ENCODE assay signal across 8 mouse cellular contexts in the genomic region with DNA sequence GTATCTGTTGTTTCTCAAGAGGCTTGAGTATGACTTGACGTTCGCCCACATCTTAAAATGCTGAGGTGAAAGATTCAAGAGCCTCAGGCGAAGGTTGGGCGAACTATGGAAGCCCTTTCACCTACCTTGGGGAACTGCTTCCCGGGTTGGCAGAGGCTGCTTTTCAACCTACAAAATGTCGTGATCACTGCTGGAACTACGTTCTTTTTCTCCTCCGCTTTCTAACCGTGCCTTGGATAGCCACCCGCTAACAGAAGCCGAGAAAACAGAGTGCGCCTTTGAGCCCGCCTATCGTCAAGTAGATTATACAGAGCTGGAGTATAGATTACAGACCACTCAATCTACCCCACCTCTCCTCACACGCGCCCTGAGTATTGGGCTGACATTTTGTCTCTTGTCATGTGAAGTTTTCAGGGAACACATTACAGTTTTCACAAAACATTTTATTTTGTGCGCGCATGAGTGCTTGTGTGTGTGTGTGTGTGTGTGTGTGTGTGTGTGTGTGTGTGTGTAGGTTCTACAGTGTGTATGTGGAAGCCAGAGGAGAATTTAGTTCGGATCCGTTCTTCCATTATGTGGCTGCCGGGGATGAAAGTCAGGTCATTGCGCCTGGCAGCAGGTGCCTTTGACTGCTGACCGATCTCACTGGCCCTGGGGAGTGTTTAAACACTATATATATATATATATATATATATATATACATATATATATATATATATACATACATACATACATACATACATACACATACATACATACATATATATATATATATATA. TPM values are rescaled to one million over a fixed set of nuclear protein-coding genes. Genes with fewer than 3 reads are reported as not detected.
DNase-seq lines count a peak whose midpoint lies in the region; ATAC-seq lines count a peak whose summit lies in the region.

No protein-coding gene starts in this region.

- peak overlapping the region; percentile 46 for H3K4me3 ChIP-seq in limb, embryonic 10.5 days
- H3K4me3 ChIP-seq in midbrain, embryonic 14.5 days (replicated peaks; ENCODE audit: low read depth, low read length): peak overlapping the region; percentile 41

- no peaks in the 10 kb centered on the region for H3K36me3 ChIP-seq in limb, embryonic 10.5 days
- H3K36me3 ChIP-seq in midbrain, embryonic 14.5 days (ENCODE audit: control insufficient read depth, insufficient read depth, low read length): no peaks in the 10 kb centered on the region

- DNase-seq in adrenal gland, postnatal 10 days: peak; percentile 50
- DNase-seq in adrenal gland, adult (ENCODE audit: inconsistent age in 2 of 2, low spot score in 1 of 2): no peak
- peak; percentile 29 to 55 for DNase-seq in right cerebral cortex, adult 2 months (ENCODE audit: low spot score in 2 of 2)
- DNase-seq in right cerebral cortex, adult 18-20 months: no peak
- DNase-seq in limb, embryonic 10.5 days (ENCODE audit: low spot score): no peak
- DNase-seq in midbrain, embryonic 14.5 days: no peak
- no peak for DNase-seq in adipocyte (ENCODE audit: low spot score)

- 29% methylated on average over 23 of the region's 23 CpGs for WGBS in limb, embryonic 10.5 days
- 40% methylated on average over 23 of the region's 23 CpGs for WGBS in midbrain, embryonic 14.5 days

- peak; percentile 43 for ATAC-seq in granulocyte monocyte progenitor cell, adult 5-6 weeks (replicated peaks; ENCODE audit: poor library complexity, severe bottlenecking)
- ATAC-seq in midbrain, embryonic 14.5 days (ENCODE audit: low FRiP score, low TSS enrichment): peak; percentile 78

- peak overlapping the region; percentile 79 for H3K4me2 ChIP-seq in midbrain, embryonic 14.5 days (ENCODE audit: low read length)

- H3K27ac ChIP-seq in limb, embryonic 10.5 days: peak overlapping the region; percentile 44
- H3K27ac ChIP-seq in midbrain, embryonic 14.5 days (replicated peaks; ENCODE audit: low read depth, low read length): peak overlapping the region; percentile 49; the same call in 1 of the 2 replicates

- H3K9ac ChIP-seq in midbrain, embryonic 14.5 days (replicated peaks; ENCODE audit: low read length): peak overlapping the region; percentile 48; the same call in 1 of the 2 replicates

- H3K4me1 ChIP-seq in limb, embryonic 10.5 days: peaks cover 20% of the 10 kb centered on the region
- H3K4me1 ChIP-seq in midbrain, embryonic 14.5 days (ENCODE audit: control insufficient read depth, insufficient read depth, low read length): no peaks in the 10 kb centered on the region

- H3K27me3 ChIP-seq in limb, embryonic 10.5 days (ENCODE audit: low read depth, poor library complexity, severe bottlenecking): no peaks in the 10 kb centered on the region
- no peaks in the 10 kb centered on the region for H3K27me3 ChIP-seq in midbrain, embryonic 14.5 days (ENCODE audit: control insufficient read depth, insufficient read depth, low read length)

- no peaks in the 10 kb centered on the region for H3K9me3 ChIP-seq in limb, embryonic 10.5 days (replicated peaks)
- no peaks in the 10 kb centered on the region for H3K9me3 ChIP-seq in midbrain, embryonic 14.5 days (ENCODE audit: control insufficient read depth, low read length)

RNA-seq across cellular contexts. Expression of gene Dnah6, which starts 0.7 kb away (rescaled TPM):
- under 1 TPM; 0.12 to 0.21 TPM for total RNA-seq in adrenal gland, postnatal 10 days (2021)
- not detected in 2 replicates for total RNA-seq in granulocyte monocyte progenitor cell, adult 5-6 weeks (2014; fragmentation: Nextera tagmentation)
- total RNA-seq in granulocyte monocyte progenitor cell, adult 5-6 weeks (2017): not detected in 2 replicates
- 0.01 TPM in 2 replicates for polyA plus RNA-seq in limb, embryonic 10.5 days (2016; fragmentation: Nextera tagmentation; extraction: Ambion mirVana)
- 0.12 and 0.14 TPM in 2 replicates for polyA plus RNA-seq in midbrain, embryonic 14.5 days (2014; fragmentation: Nextera tagmentation; extraction: Ambion mirVana)

RNA-seq across cellular contexts. Expression of gene Suclg1, which starts 26.0 kb away (rescaled TPM):
- 100 to 1,000 TPM; 856 to 921 TPM for total RNA-seq in adrenal gland, postnatal 10 days (2021)
- 118 and 131 TPM in 2 replicates for total RNA-seq in granulocyte monocyte progenitor cell, adult 5-6 weeks (2014; fragmentation: Nextera tagmentation)
- 146 and 203 TPM in 2 replicates for total RNA-seq in granulocyte monocyte progenitor cell, adult 5-6 weeks (2017)
- 164 and 188 TPM in 2 replicates for polyA plus RNA-seq in limb, embryonic 10.5 days (2016; fragmentation: Nextera tagmentation; extraction: Ambion mirVana)
- polyA plus RNA-seq in midbrain, embryonic 14.5 days (2014; fragmentation: Nextera tagmentation; extraction: Ambion mirVana): 148 and 154 TPM in 2 replicates

Comparison
In these comparisons a context has a peak if more than half of its experiments do, and no peak if none do; other contexts are left out.
1. DNase-seq: peak in adrenal gland, postnatal 10 days (single experiment) and right cerebral cortex, adult 2 months (2 of 2); none in adrenal gland, adult (0 of 2), right cerebral cortex, adult 18-20 months (single experiment), limb, embryonic 10.5 days (single experiment), midbrain, embryonic 14.5 days (single experiment) and adipocyte (single experiment).
2. RNA of gene Suclg1, which starts 26.0 kb away (total RNA-seq): 856 to 921 TPM in adrenal gland, postnatal 10 days; 118 to 203 TPM in granulocyte monocyte progenitor cell, adult 5-6 weeks; every median in the first group is over 4 times any median in the second.